19 mouse cellular contexts compared by ENCODE assay signal in the genomic region with DNA sequence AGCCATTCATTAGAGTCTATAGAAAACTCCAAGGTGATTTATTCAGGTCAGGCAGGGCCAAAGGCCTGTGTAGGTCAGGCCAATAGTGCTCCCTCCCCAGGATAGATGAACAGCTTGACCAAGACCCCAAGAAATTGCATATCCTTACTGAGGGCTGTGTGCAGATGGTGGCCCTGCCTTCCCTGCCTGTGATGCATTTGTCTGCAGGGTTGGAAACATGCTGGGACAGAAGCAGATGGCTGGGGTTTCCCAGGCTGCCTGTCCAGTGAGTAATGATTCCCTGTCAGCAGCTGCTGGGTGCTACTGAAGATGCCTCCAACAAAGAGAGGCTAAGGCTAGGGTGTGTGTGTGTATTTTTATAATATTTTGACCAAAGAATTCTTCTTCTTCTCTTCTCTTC. TPM values are rescaled to one million over a fixed set of nuclear protein-coding genes. Genes with fewer than 3 reads are reported as not detected.
A peak's percentile ranks its signal among the peaks of the same experiment; 100 is the strongest.
DNase-seq lines count a peak whose midpoint lies in the region; ATAC-seq and TF ChIP-seq lines count a peak whose summit lies in the region.
"Had no signal": no experiment of that assay in that cellular context is flagged by ENCODE, and none has a peak within 500 bp of the region (broad histone marks: within the 10 kb centered on the region; RNA-seq: fewer than 3 reads in every experiment).

No protein-coding gene starts in this region.

- no peak overlapping the region for H3K9ac ChIP-seq in hindbrain, postnatal 0 days (replicated peaks; ENCODE audit: low read length)
- H3K9ac ChIP-seq in neural tube, embryonic 11.5 days (ENCODE audit: low read length) = no peak overlapping the region
- H3K9ac ChIP-seq: embryonic facial prominence, embryonic 13.5 days; liver, embryonic 12.5 days; midbrain, embryonic 13.5 days had no signal

- no peak for ATAC-seq in hindbrain, postnatal 0 days
- ATAC-seq in neural tube, embryonic 11.5 days (ENCODE audit: insufficient read depth, low FRiP score, low TSS enrichment) = peak; percentile 87
- ATAC-seq: forebrain, embryonic 14.5 days; liver, embryonic 12.5 days; midbrain, embryonic 13.5 days had no signal

- no peak for TF ChIP-seq POLR2A in cerebellum, adult 2 months (IDR thresholded peaks at IDR 0.05; ENCODE audit: borderline replicate concordance, insufficient read depth, low read length)

- no peaks in the 10 kb centered on the region for H3K9me3 ChIP-seq in hindbrain, postnatal 0 days (ENCODE audit: low read length)
- H3K9me3 ChIP-seq in neural tube, embryonic 11.5 days (ENCODE audit: control insufficient read depth, low read length) = no peaks in the 10 kb centered on the region
- H3K9me3 ChIP-seq in midbrain, embryonic 10.5 days (replicated peaks) = no peaks in the 10 kb centered on the region
- H3K9me3 ChIP-seq: embryonic facial prominence, embryonic 13.5 days; liver, embryonic 12.5 days; midbrain, embryonic 13.5 days had no signal

- H3K4me1 ChIP-seq in cerebellum, adult 2 months (ENCODE audit: control insufficient read depth, insufficient read depth, low read length) = no peaks in the 10 kb centered on the region
- no peaks in the 10 kb centered on the region for H3K4me1 ChIP-seq in hindbrain, postnatal 0 days (ENCODE audit: insufficient read depth, low read length)
- peaks cover 6% of the 10 kb centered on the region for H3K4me1 ChIP-seq in neural tube, embryonic 11.5 days (ENCODE audit: control insufficient read depth, insufficient read depth, low read length)
- H3K4me1 ChIP-seq in midbrain, embryonic 10.5 days = no peaks in the 10 kb centered on the region
- H3K4me1 ChIP-seq: embryonic facial prominence, embryonic 13.5 days; liver, embryonic 12.5 days; midbrain, embryonic 13.5 days had no signal

- H3K36me3 ChIP-seq in hindbrain, postnatal 0 days (ENCODE audit: insufficient read depth, low read length) = no peaks in the 10 kb centered on the region
- H3K36me3 ChIP-seq in neural tube, embryonic 11.5 days (ENCODE audit: control insufficient read depth, insufficient read depth, low read length) = no peaks in the 10 kb centered on the region
- no peaks in the 10 kb centered on the region for H3K36me3 ChIP-seq in midbrain, embryonic 10.5 days
- H3K36me3 ChIP-seq: embryonic facial prominence, embryonic 13.5 days; liver, embryonic 12.5 days; midbrain, embryonic 13.5 days had no signal

- DNase-seq in cerebellum, adult 2 months = peak; percentile 7 to 10
- no peak for DNase-seq in cerebellum, adult 11 months
- DNase-seq in cerebellum, postnatal 10 days = peak; percentile 47 to 69
- peak; percentile 47 for DNase-seq in hindbrain, postnatal 0 days (ENCODE audit: low spot score)
- DNase-seq in neural tube, embryonic 11.5 days (ENCODE audit: low spot score) = peak; percentile 72
- no peak for DNase-seq in B cell, adult 2 months
- DNase-seq in adrenal gland, postnatal 14 days = no peak
- DNase-seq in midbrain, embryonic 10.5 days (ENCODE audit: low spot score) = no peak
- DNase-seq: adrenal gland, adult 2 months; heart, postnatal 36 days; kidney, adult 18-20 months; kidney, postnatal 36 days; lung, postnatal 10 days; thymus, postnatal 4 days had no signal

- H3K4me2 ChIP-seq in hindbrain, postnatal 0 days (ENCODE audit: low read depth, low read length) = no peak overlapping the region
- no peak overlapping the region for H3K4me2 ChIP-seq in neural tube, embryonic 11.5 days (ENCODE audit: low read depth)
- H3K4me2 ChIP-seq: embryonic facial prominence, embryonic 13.5 days; liver, embryonic 12.5 days; midbrain, embryonic 13.5 days had no signal

- no peaks in the 10 kb centered on the region for H3K27me3 ChIP-seq in cerebellum, adult 2 months (ENCODE audit: control insufficient read depth, insufficient read depth, low read length)
- no peaks in the 10 kb centered on the region for H3K27me3 ChIP-seq in hindbrain, postnatal 0 days (ENCODE audit: insufficient read depth, low read length)
- no peaks in the 10 kb centered on the region for H3K27me3 ChIP-seq in neural tube, embryonic 11.5 days (ENCODE audit: control insufficient read depth, insufficient read depth, low read length)
- no peaks in the 10 kb centered on the region for H3K27me3 ChIP-seq in midbrain, embryonic 10.5 days (ENCODE audit: low read depth, poor library complexity, severe bottlenecking)
- H3K27me3 ChIP-seq: embryonic facial prominence, embryonic 13.5 days; liver, embryonic 12.5 days; midbrain, embryonic 13.5 days had no signal

- no peak overlapping the region for H3K27ac ChIP-seq in cerebellum, adult 2 months (ENCODE audit: insufficient read depth, low read length)
- H3K27ac ChIP-seq in hindbrain, postnatal 0 days = no peak overlapping the region
- no peak overlapping the region for H3K27ac ChIP-seq in neural tube, embryonic 11.5 days (ENCODE audit: low read depth, low read length)
- no peak overlapping the region for H3K27ac ChIP-seq in midbrain, embryonic 10.5 days (replicated peaks)
- H3K27ac ChIP-seq: embryonic facial prominence, embryonic 13.5 days; liver, embryonic 12.5 days; midbrain, embryonic 13.5 days had no signal

- TF ChIP-seq CTCF in cerebellum, adult 2 months (IDR thresholded peaks at IDR 0.05; ENCODE audit: borderline replicate concordance, insufficient read depth, low read depth, low read length) = no peak
- TF ChIP-seq CTCF in hindbrain, postnatal 0 days (IDR thresholded peaks at IDR 0.05; ENCODE audit: low read depth) = no peak

- H3K4me3 ChIP-seq in cerebellum, adult 2 months (replicated peaks; ENCODE audit: insufficient read depth, low read depth, low read length) = no peak overlapping the region
- no peak overlapping the region for H3K4me3 ChIP-seq in hindbrain, postnatal 0 days (ENCODE audit: low read length)
- no peak overlapping the region for H3K4me3 ChIP-seq in neural tube, embryonic 11.5 days (ENCODE audit: low read depth, low read length)
- no peak overlapping the region for H3K4me3 ChIP-seq in midbrain, embryonic 10.5 days
- H3K4me3 ChIP-seq: embryonic facial prominence, embryonic 13.5 days; liver, embryonic 12.5 days; midbrain, embryonic 13.5 days had no signal

RNA-seq across cellular contexts. Expression of gene Glra1, which starts 25.9 kb away (rescaled TPM):
- polyA plus RNA-seq in cerebellum, adult 2 months (2012; rRNA removed) = 20.8 and 27.3 TPM in 2 replicates
- 11.7 and 15.7 TPM in 2 replicates for total RNA-seq in hindbrain, postnatal 0 days (2014; rRNA removed)
- 2.8 TPM in 2 replicates for polyA plus RNA-seq in hindbrain, postnatal 0 days (2015; fragmentation: Nextera tagmentation; extraction: Ambion mirVana)
- polyA plus RNA-seq in neural tube, embryonic 11.5 days (2014; fragmentation: Nextera tagmentation; extraction: Ambion mirVana) = 5.8 and 5.9 TPM in 2 replicates
- total RNA-seq in adrenal gland, postnatal 14 days (2021) = not detected in 2 replicates
- 0.05 and 0.31 TPM in 2 replicates for polyA plus RNA-seq in midbrain, embryonic 10.5 days (2016; fragmentation: Nextera tagmentation; extraction: Ambion mirVana)
- total RNA-seq: adrenal gland, adult 2 months; gastrocnemius, adult 8-10 months; heart, postnatal 36 days had no signal
- polyA plus RNA-seq: adrenal gland, adult 2 months; embryonic facial prominence, embryonic 13.5 days; forebrain, embryonic 14.5 days; liver, embryonic 12.5 days had no signal

Comparison
In these comparisons a context has a peak if more than half of its experiments do, and no peak if none do; other contexts are left out.
1. DNase-seq: peak in cerebellum, adult 2 months (2 of 2), cerebellum, postnatal 10 days (2 of 2), hindbrain, postnatal 0 days (single experiment) and neural tube, embryonic 11.5 days (single experiment); none in cerebellum, adult 11 months (single experiment), B cell, adult 2 months (0 of 2), adrenal gland, postnatal 14 days (single experiment) and midbrain, embryonic 10.5 days (single experiment).